Mouse (Mus musculus) left cerebral cortex, postnatal 4 days (tissue): ENCODE measurements around the gene Cmc1. TPM values are rescaled to one million over a fixed set of nuclear protein-coding genes. Genes with fewer than 3 reads are reported as not detected.
"Not testable (repeated sequence)": the region's sequence is repeated elsewhere in the genome, so short reads cannot be mapped to it uniquely, and the experiment has no call there.

Source experiments
- DNase-seq: peaks from one replicate; pipeline ENCODE4 v3.0.0-alpha.2; 2022
- intact Hi-C: fragments of 180-260 bp; cut with DNase I; formaldehyde crosslinking; loops from one replicate; pipeline ENCODE4 v1.15.1; 2025
- total RNA-seq, 2 experiments: library from RNA; stranded (reverse); gene quantifications; 2 replicates each; pipeline ENCODE4 v1.2.3; 2021

Gene Cmc1
- total RNA-seq, 2 experiments from 2014 or later, result 17.3 to 18.0 TPM

DNA sequence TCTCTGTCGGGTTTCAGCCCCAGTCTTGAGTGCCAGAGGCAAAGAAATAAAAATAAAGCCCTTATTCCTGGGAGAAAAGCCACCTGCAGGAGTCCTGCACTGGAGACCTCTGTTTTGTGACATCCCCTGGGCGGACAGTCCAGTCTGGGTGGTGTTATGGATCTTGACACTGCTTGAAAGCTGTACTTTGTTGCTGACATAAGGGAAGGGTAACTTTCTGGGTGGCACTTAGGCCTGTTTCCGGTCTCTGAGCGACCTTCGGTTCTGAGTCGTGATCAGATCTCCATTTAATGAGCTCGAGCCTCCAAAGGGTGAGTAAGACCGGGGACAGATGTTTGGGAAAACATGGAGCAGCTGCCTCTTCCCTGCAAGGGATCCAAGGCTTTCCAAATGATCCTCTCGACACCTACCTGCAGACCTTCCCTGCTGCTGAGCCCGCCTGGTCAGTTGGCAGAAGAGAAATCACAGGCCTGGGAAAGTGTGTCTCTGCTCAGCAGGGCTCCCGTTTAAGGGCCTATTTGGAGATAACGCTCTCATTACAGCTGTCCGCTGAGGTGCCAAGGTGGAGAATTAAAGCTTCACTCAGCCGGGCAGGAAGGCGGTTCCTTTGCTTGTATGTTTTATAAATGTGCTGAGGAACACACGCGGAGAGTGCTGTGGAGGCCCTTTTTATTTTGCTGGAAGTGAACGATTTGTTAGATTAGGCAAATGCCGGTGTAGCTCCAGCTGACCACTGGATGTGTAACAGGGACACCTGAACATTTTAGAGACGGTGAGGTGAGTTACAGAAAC lies 648 bp upstream of the Cmc1 start:
- DNase-seq, result peak; percentile 8
- intact Hi-C loops, result no loop called here

DNA sequence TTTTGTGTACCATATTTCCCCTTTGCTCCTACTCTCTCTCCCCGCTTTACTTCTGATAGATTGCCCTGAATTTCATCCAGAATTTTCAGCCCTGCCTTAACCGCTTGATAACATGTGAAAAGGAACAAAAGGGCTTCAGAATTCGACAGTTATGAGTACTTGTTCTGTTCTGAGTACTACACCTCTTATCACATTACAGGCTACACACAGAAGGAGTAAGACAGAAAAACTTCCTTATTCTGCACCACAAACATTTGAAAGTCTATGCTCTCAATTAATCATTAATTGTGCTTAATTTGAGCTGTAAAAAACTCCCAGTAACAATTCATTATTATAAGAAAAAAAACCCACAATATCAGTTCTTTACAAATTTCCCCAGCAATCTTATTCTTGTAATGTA lies 9.6 kb downstream of the Cmc1 start:
- intact Hi-C loops, DNase-seq: not testable (repeated sequence)

DNA sequence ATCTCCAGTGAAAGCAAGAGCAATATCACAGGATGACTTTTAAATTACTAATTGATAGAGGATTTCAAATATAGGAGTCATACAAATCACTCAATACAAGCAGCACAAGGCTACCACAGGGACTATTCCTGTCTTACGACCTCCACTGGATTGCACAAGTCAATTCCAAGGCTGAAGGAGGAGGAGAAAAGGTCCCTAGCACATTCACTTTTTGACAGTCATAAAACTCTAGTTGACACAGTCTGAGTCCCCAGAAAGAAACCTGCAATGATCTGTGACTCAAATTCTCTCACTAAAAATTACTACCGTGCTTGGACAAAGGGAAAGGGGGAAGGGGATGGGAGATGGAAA lies 39.6 kb downstream of the Cmc1 start:
- no peak for DNase-seq
- intact Hi-C loops, result no loop called here

DNA sequence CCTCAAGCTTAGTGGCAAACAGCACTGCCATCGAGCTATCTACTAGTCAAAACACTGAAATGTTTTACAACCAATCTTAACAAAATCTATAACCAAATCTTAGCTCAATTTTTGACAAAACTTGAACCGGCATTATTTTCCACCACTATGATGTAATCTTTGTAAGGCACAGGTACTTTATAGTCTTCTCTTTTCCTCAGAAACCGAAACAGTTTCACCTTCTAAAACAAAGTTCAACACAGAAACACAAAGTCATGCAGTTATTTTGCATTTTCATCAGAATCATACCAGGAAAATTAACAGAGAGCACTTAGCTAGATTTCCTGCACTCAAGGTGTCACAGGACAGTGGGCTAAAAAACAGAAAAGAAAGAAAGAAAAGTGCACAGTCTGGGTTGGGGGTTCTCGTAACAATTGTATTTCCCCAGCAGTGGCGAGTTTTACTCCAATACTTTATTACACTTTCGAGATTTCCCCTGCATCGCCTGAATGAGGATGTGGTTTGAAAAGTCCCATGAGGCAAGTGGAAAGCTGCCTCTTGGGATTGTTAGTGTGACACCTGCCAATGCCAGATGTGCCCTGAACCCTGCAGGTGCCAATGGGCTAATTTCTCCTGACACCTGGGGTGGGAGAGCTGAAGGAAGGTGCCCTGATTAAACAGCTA lies 40.1 kb downstream of the Cmc1 start:
- no peak for DNase-seq
- intact Hi-C loops, result no loop called here

DNA sequence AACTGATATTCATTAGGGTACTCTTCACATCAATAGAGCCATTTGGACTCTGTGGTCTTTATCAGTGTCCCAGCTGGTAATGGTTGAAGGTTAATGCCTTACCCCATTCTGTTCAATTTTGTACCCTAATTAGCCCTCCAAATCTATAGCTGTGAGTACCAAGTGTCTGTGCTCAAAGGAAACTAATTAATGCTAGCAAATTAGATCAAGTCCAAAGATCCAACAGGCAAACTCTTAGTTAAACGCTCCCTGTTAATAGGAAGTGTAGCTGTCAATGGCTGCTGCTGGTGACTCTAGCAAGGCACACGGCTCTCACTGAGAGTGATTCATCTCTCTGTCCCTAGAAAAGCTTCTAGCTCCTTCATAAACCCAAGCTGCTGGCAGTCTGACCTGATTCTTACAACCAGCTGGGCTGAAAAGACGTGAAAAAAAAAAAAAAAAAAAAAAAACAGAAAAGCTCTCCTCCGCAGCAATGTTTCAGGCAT lies 41.4 kb downstream of the Cmc1 start:
- intact Hi-C loops, result no loop called here
- no peak for DNase-seq

DNA sequence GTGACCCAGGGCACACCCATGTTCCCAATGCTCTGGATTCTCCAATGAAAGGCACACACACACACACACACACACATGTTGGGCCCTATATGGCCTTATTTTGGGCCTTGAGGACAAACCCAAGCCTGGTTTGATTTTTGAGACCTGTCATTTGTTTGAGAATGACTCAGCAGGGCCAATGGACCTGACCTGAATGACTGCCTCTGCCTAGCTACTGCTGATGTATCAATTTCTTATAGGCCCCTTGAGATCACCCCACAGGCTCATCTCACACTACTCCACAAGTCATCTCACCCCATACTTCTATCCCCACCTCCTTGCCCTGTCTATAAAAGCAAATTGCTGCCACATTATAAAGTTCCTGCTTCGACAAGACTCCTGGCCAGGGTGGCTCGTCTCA lies 48.2 kb downstream of the Cmc1 start:
- intact Hi-C loops, result no loop called here
- DNase-seq, result no peak

DNA sequence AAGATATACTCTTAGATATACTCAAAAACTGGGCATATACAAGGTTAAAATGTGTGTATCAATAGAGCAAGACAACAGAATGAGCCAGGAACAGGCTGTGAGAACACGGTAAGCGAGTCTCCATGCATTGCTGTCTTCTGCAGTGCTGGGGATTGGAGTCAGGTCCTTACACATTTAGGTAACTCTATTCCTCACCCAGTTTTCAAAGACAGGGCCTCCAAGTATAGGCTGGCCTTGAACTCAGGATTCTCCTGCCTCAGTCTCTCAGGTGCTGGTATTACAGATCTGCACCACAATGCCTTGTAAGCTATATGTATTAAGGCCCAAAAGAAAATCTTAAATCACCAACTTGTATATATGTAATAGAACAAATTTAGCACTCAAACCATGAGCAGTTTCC lies 49.5 kb downstream of the Cmc1 start:
- DNase-seq, result no peak
- intact Hi-C loops, result no loop called here

DNA sequence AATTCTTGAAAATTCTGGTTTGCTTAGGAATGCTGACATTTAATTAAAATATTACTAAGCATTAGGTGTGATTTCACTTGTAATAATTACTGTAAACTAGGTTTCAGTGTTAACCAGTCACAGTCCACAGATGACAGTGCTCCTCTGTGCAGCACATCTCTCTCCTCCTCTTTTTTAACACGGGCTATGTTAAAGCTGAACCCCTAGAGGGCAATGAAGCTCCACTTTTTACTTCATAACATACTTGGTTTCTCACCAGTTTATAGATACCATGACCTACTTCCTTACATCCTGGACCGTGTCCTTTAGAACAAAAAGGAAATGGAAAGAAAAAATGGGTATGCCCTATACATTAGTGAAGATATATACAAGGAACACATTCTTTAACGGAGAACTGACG lies 50.6 kb downstream of the Cmc1 start:
- no peak for DNase-seq
- intact Hi-C loops, result loop anchor here (5.0 kb wide), 1 partner anchor 388 kb away; no protein-coding TSS in a partner anchor

DNA sequence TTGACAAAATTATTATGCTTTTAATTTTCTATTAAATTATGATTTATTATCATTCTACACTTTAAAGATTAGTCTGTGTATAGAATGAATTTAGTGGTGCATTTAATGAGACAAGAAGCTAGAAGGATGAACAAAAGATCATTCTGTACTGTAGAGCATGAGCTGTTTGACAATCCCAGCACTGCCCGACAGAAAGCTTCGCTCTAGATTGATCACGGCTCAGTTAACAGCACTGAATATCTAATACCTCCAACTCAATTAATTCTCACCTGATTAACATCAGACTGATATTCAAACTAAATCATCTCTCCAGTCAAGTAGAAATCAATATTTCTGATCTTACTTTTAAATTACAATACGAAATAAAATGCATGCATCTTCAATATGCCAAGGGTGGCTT lies 66.1 kb downstream of the Cmc1 start:
- intact Hi-C loops, result no loop called here

DNA sequence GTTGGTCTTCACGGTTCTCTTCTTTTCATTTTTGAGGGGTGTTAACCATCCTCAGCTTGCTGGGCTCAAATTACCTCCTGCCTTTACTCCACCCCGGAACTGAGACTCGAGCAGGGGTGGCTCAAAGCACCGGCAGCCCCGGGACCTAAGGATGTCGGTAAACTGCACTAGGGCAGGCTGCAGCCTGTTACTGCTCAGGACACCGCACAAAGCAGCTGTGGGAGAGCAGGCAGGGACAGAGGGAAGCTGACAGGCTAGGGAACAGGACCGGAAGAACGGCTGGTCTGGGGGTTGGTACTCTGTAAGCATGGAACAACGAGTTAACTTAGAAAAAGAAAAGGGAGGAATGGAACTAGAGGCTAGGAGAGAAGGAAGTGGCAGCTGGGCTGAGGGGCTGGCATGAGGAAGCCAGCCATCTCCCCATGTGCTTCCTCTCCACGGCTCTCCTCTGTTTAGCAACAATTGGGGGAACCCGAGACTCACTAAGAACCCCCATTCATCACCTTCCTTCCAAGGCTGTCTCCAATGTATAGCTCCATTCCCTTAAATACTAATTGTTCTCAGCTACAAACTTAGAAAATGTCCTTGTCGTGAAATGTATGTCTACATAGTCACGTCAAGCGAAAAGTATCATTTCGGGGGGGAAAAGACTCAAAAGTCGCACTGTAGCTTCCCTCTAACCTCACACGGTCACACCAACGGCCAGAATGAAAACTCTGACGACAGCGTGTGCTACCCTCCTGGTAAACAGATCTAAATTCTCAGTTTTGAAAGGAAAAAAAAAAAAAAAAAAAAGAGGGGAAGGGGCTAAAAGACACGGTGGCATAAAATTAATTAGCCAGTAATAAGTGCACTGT lies 67.2 kb downstream of the Cmc1 start:
- no peak for DNase-seq
- intact Hi-C loops, result no loop called here

More for the DNA sequence above, 66.1 kb downstream of the Cmc1 start:
- DNase-seq, result no peak

DNA sequence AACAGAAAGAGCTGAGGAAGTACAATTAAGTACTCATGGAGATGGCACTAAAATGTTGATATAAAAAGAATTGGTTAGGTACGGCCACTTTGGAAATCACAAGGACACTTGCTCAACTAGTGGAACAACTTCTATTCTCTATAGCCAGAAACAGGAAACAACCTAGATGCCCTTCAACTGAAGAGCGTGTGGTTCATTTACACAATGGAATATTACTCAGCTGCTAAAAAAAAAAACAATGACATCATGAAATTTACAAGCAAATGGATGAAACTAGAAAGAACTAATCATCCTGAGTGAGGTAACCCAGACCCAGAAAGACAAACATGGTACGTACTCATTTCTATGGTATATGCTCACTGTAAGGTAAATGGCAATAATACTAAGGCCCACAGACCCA lies 76.6 kb downstream of the Cmc1 start:
- intact Hi-C loops, result no loop called here
- DNase-seq, result no peak

DNA sequence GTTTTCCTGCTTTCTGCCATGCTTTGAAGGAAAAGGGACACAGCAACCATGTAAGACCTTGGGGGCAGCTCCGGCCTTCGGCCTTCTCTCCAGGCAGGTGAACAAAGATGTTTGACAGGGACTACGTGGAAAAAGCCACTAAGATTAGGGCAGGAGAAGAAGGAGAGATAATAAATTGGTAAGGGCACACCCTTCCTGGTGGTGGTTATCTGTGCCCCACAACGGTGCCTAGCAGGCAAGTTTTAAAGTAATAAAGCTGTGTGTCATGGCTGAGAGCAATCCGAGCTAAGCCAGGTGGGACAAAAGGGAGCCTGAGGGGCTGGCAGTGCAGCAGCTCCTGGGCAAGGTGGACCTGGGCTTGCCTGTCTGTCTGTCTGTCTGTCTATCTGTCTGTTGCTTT lies 77.9 kb downstream of the Cmc1 start:
- DNase-seq, result no peak
- intact Hi-C loops, result no loop called here

DNA sequence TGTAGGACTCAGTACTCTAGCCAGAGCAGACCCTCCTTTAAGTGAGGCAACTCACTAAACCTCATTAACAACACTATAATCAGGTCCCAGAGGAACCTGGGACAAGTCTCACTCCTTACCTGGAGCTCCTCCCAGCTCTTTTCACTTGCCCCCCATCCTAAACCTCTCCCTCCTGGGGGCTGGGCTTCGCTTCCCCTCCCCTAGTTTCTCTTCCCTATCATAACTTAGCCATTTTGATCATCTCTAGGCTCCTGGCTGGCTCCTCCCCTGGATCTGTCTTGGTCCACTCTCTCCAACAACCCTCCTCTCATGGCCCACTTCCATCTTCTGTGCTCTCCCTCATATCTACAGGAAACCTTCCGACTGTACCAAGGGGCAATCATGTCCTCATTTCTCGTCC lies 78.6 kb downstream of the Cmc1 start:
- intact Hi-C loops, result no loop called here

DNA sequence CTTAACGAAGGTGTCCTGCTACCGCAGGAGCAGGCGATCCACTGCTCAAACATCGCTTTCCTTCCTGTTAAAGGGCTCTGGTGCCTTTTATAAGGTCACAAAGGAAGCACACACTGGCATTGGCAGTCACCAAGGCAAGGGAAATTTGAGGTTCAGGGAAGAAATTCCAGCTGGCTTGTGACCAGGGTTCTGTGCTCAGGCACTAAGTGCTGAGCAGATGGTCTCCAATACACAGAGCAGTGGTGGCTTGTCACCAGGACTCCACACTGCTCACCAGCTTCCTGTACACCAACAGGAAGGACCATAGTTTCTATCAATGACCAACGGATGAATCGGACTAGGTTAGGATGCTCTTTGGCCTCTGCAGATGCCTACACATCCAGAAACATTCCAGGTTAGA lies 79.5 kb downstream of the Cmc1 start:
- intact Hi-C loops, result no loop called here
- DNase-seq, result peak; percentile 21

More for the DNA sequence above, 78.6 kb downstream of the Cmc1 start:
- DNase-seq, result no peak

DNA sequence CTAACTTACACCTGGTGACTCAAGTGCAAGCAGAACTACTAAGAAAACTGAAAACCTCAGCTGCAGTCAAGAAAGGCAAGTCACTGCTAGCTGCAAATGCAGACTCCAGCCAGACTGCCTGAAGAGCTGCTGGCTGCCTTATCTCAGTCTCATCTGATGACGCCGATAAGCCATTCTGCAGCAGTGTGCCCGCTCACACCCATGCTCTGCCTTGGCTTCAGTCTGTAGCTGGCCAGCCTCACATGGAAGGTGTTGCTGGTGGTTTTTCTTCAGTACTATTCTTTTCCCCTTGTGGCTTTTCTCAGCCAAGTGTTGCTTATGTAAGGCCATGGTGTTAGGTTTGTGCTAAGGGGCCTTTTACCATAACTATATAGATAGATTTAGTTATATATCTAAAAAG lies 90.9 kb downstream of the Cmc1 start:
- intact Hi-C loops, result no loop called here
- DNase-seq, result no peak

DNA sequence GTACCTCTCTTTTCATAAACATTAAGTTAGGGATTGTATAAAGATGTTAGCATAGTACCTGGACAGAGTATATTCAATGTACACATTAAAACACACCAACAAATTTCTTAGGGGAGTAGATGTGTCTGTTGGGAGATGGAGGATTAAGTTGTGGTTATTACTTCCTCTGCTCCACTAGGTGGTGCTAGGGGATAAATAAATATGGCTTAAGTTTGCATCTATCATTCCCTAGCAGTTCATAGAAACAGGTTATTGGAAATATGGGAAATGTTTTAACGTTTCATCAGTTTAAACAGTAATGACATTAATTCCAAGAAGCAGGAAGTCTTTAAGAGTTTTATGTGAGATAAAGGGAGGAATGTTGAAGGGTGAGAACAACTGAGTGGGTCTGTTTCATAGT lies 96.7 kb downstream of the Cmc1 start:
- intact Hi-C loops, result loop anchor here (5.0 kb wide), 1 partner anchor 434 kb away; no protein-coding TSS in a partner anchor

DNA sequence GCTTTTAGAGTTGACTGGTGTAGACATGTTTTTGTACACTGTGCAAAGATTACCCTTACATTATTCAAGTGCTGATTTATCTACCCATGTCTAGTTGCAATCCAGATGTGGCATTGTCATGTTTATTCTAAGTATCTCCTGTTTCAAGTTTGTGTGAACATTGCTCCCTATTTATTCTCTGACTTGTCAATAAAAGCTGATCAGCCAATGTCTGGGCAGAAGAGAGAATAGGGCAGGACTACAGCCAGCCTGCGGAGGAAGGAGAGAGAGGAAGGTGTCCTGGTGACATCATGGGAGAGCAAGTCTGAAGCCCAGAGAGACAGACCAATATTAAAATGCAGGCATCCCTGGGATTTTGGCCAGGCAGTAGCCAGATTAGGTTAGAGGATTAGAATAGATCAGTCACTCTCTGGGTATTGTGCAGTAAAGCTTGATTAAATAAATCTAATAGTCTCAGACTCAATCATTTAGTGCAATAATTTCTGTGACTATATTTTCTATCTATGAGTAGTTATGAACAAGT lies 104.9 kb downstream of the Cmc1 start:
- intact Hi-C loops, result no loop called here
- no peak for DNase-seq

More for the DNA sequence above, 96.7 kb downstream of the Cmc1 start:
- no peak for DNase-seq

DNA sequence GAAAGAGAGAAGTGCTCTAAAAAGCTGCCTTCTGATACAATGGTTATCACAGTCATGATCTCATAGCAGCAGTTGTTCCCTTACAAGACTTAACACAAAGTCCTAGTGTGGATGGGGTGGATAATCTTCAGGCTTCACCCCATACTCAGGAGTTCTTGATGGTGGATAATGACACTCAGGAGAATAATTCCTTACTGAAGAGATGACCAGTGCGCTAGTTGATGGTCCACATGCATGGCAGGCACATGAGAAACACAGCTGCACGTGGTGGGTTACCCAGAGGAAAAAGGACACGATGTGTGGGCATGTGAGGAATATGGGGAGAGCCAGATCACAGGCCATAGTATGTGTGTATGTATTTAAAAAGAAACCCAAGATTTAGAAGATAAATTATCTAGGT lies 106.4 kb downstream of the Cmc1 start:
- DNase-seq, result no peak
- intact Hi-C loops, result no loop called here

DNA sequence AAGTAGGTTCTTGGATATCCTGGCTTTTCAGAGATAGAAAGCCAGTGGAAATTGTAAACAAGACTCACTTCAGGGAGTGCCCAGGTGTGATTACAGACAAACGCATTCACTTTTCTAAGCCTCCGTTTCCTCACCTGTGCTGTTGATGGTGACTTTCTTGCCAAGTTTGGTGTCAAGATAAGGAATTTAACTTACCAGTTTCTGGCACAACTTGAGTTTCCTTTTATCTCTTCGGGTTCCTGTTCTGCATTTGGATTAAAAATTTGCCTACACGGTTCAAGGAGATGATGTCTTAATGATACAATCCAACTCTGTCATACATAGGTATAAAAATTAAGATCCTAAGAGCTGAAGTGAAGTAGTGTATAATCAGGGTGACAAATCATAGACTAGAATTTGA lies 107.2 kb downstream of the Cmc1 start:
- intact Hi-C loops, result no loop called here
- DNase-seq, result no peak

DNA sequence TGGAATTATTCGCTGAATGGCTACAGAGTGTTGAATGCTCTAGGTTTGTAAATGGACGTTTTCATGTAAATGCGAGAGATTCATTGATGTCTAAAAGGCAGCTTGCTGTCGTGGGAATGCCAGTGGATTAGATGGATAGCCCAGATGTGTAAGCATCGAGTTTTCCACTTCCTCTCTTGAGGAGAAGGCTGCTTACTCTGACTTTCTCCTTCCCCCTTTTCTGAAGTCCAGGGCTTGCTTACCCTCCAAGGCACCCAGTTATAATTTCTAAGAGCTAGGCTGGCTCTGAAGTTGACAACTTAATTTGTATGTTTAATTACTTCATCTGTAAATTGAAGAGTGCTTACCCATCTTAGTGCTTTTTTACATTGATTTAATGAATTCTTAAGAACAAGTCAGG lies 108.3 kb downstream of the Cmc1 start:
- DNase-seq, result no peak
- intact Hi-C loops, result no loop called here

DNA sequence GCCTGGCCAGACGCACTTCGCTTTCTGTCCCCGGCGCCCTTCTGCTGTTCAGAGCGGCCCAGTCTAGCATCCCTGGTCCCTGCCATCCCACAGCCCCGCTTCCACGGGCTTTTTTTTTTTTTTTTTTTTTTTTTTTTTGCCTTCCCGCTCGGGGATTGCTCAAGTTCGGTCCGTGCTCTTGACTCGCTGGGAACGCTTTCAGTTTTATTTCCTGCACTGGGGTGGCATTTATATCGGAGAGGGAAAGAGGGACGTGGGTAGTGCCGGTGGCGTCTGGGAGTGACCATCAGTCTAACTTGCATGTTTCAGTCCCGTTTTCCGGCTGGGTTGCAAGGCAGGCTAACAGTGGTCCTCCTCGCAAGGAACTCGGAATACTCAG lies 109.0 kb downstream of the Cmc1 start:
- intact Hi-C loops, result no loop called here
- no peak for DNase-seq
